Mouse (Mus musculus) limb, embryonic 10.5 days (tissue): ENCODE measurements around the gene Rbfox1. TPM values are rescaled to one million over a fixed set of nuclear protein-coding genes. Genes with fewer than 3 reads are reported as not detected.

Source experiments
- DNase-seq: peaks from one replicate; pipeline ENCODE4 v3.0.0-alpha.2; 2017; ENCODE audit warnings: low spot score
- H3K27ac ChIP-seq: fragments of 300-500 bp; sonication (generic); 2 replicates; pipeline ENCODE4 v1.5.1; 2016; ENCODE audit warnings: mild to moderate bottlenecking
- H3K27me3 ChIP-seq: fragments of 300-500 bp; sonication (generic); 2 replicates; pipeline ENCODE4 v1.6.1; 2016; ENCODE audit warnings: low read depth, mild to moderate bottlenecking; ENCODE audit not compliant: poor library complexity, severe bottlenecking
- H3K36me3 ChIP-seq: fragments of 300-500 bp; sonication (generic); 2 replicates; pipeline ENCODE4 v1.6.1; 2016; ENCODE audit warnings: mild to moderate bottlenecking, moderate library complexity
- H3K4me1 ChIP-seq: fragments of 300-500 bp; sonication (generic); 2 replicates; pipeline ENCODE4 v1.6.1; 2016
- H3K4me3 ChIP-seq: fragments of 300-500 bp; sonication (generic); 2 replicates; pipeline ENCODE4 v1.5.1; 2016; ENCODE audit warnings: mild to moderate bottlenecking, moderate library complexity
- H3K9me3 ChIP-seq: fragments of 300-500 bp; sonication (generic); replicated peaks from 2 replicates; pipeline ENCODE4 v1.6.1; 2016; ENCODE audit warnings: mild to moderate bottlenecking
- WGBS: fragments of 180-500 bp; shearing (Covaris S2); methylation state at CpG from one replicate; pipeline ENCODE4 v1.1.7; 2016; 5-methylcytosine and 5-hydroxymethylcytosine counted together
- polyA plus RNA-seq: library from polyadenylated mRNA; unstranded; fragments of >200 nt; fragmentation: Nextera tagmentation; extraction: Ambion mirVana; gene quantifications from 2 replicates; pipeline ENCODE4 v1.2.1, GENCODE M21; 2016

The Rbfox1 gene
- polyA plus RNA-seq, 1 experiment from 2014 or later: 0.64 TPM

DNA sequence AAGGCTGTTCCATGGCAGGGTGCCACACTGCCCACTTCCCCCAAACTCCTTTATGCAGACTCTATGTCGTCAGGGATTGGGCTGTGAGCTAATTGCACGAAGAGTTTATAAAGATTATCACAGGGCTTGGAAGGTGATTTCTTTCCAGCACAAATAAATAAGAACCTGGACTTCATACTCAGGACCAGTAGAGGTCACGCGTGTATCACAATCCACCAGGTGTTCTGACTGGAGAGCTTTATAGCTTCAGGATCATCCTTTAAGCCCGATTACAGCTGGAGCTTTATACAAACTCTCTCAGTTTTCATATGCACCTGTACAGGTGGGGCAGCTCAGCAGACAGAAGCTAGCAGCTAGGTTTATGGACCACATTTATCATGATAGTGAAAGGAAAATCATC is 623.8 kb downstream of the Rbfox1 start:
- H3K4me3 ChIP-seq: no peak overlapping the region
- 83% methylated on average over 5 of the region's 5 CpGs for WGBS
- H3K27ac ChIP-seq: no peak overlapping the region
- H3K36me3 ChIP-seq: no peaks in the 10 kb centered on the region
- no peaks in the 10 kb centered on the region for H3K27me3 ChIP-seq
- no peaks in the 10 kb centered on the region for H3K4me1 ChIP-seq
- DNase-seq: no peak
- H3K9me3 ChIP-seq: no peaks in the 10 kb centered on the region

DNA sequence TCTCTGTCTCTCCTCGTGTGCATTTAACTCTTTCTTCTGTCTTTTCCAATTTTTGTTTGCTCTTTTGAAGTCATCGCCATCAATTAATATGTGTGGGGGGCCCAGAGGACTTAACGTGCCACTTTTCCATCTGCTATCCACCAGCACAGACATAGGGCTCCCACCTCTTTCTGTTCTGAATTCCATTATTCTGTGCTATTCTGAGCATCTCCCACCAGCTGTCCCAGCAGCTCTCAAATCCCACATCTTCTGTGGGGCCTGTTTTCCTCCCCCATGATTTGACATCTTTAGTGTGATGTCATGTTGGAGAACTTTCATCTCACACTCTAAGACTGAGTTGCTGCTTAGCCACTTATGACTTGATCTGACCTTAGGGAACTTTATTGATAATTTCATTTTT is 634.3 kb downstream of the Rbfox1 start:
- Histone ChIP-seq H3K4me1 (no peaks in the 10 kb centered on the region), H3K4me3 (no peak overlapping the region), H3K27me3 (no peaks in the 10 kb centered on the region), H3K9me3 (no peaks in the 10 kb centered on the region), H3K36me3 (no peaks in the 10 kb centered on the region), H3K27ac (no peak overlapping the region)
- DNase-seq: no peak
- WGBS: 82% methylated on average over 3 of the region's 3 CpGs

DNA sequence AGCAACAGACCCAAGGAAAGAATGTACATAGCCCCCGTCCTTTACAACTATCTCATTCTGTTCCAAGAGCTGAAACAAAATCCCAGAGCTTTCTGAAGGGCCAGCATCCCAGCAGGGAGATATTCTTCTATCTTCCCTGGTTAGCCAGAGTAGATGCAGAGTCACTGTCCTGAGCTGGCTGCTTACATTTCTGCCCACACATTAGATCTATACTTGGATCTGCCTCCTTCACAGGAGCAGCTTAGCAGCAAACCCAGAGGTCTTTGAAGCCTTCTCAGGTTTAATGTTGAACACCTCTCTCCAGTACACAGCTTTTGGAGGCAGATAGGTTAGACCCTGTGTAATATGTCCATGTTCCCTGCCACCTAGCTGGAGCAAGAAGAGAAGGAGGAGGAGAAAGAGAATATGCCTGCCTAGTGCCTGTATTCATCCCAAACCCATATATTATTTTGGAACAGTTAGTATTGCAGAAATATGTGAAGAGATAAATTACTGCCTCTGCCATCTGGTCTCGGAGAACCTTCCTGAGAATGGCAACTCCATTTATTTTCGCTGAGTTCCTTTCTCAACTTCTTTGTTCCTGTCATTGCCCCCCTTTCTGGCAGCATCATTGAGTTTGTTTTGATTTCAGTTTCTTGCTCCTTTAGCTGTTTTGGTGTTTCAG is 640.5 kb downstream of the Rbfox1 start:
- Histone ChIP-seq H3K27ac (no peak overlapping the region), H3K4me3 (no peak overlapping the region), H3K27me3 (no peaks in the 10 kb centered on the region), H3K36me3 (no peaks in the 10 kb centered on the region), H3K4me1 (no peaks in the 10 kb centered on the region), H3K9me3 (no peaks in the 10 kb centered on the region)
- no peak for DNase-seq
- 79% methylated on average over 3 of the region's 3 CpGs for WGBS

DNA sequence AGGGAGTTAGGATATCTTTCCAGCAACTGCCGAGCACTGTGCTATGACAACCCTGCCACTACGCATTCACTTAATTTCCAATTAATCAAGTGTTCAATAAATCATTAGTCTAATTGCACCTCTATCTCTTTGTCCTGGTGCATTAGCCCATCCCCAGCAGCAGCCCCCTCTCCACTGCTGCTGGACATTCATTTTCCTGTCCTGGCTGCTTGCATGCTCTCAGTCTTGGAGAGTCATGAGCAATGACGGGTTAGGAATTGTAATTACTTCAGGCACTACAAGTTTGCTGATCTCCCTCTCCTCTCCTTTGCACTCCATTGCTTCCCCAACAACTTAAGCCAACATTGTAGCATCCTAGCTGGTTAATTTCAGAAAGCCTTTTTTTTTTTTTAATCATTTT is 646.3 kb downstream of the Rbfox1 start:
- Histone ChIP-seq H3K4me1 (no peaks in the 10 kb centered on the region), H3K27ac (no peak overlapping the region), H3K36me3 (no peaks in the 10 kb centered on the region), H3K27me3 (no peaks in the 10 kb centered on the region), H3K9me3 (no peaks in the 10 kb centered on the region), H3K4me3 (no peak overlapping the region)
- DNase-seq: no peak
- 83% methylated on average over 3 of the region's 3 CpGs for WGBS

DNA sequence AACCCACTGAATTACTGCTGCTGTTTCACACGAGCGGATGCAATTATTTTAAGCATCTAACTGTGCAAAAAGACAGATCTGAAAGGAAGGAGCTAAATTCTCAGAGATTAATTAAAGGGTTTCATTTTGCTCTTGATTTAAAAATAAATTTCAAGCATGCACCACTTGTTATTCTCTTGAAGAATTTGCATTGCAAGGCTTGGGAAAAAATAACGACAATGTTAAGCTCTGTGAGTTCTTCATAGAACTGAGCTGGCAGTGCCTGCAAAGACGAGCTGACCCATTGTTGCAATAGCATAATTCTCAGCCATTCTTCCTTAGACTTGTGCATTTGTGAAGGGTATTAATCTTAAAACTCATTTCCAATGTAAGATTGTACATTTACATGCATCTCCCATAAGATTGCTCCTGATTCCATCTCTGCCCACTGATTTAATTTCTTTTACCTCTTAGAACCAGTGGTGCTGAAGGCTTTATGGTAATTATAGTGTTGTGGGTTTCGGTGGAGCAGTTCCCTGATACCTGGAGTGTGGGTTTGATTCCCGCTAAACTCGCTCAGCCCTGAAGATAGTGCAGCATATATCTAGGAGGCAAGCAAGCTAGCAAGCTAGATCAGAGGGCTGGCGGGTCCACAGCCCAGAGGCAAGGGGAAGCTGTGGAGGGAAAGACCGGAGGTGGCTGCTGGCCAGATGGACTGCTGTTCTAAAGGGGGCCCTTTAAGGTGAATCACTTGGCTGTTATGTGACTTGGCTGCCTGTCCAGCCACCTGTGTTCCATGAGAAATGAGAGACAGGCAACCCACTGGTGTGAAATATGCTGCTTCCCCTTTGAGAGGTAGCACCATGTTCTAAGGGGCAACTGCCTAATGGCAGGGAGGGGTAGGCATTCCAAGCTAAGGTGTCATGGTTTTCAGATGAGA is 647.2 kb downstream of the Rbfox1 start:
- 87% methylated on average over 9 of the region's 9 CpGs for WGBS
- Histone ChIP-seq H3K4me3 (no peak overlapping the region), H3K4me1 (no peaks in the 10 kb centered on the region), H3K36me3 (no peaks in the 10 kb centered on the region), H3K27me3 (no peaks in the 10 kb centered on the region), H3K27ac (no peak overlapping the region), H3K9me3 (no peaks in the 10 kb centered on the region)
- no peak for DNase-seq

DNA sequence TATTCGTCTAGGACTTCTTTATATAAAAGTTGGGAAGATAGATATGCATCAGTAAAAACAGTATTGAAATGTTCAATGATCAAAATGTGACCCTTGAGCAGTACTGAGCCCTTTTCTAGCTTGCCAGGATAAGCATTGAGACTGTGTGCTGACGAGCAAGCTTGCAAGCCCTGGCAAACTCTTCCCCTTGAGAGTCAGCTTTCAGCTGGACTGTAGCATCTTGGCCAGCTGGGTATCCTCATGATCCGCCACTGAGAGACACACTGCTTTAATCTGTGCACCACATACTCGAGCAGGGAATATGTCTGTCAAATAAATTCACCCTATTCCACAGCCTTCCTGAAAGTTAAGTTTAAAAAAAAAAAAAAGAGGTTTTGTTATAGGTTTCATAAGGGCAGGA is 670.6 kb downstream of the Rbfox1 start:
- Histone ChIP-seq H3K36me3 (no peaks in the 10 kb centered on the region), H3K4me3 (no peak overlapping the region), H3K4me1 (no peaks in the 10 kb centered on the region), H3K27me3 (no peaks in the 10 kb centered on the region), H3K9me3 (no peaks in the 10 kb centered on the region), H3K27ac (no peak overlapping the region)
- no peak for DNase-seq
- 66% methylated on average over 4 of the region's 4 CpGs for WGBS

DNA sequence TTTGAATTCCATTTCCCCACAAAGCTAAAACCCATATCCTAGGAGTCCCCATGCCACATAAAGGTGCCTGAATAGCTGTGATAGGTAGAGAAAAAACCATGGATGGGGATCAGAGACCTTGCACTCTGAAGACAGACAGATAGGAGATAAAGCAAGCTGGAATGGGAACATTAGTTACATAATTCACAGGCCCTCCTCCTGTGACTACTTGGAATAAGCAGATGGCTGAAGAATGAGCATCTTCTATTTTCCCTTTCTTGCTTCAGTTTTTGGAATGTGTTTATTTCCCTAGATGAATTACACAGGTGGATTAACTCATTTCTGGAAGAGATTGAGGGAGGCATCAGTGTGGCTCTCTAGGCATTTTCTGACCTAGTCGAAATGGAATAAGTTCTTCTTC is 672.6 kb downstream of the Rbfox1 start:
- WGBS: 89% methylated on average over 1 of the region's 1 CpGs
- H3K27ac ChIP-seq: no peak overlapping the region
- H3K9me3 ChIP-seq: no peaks in the 10 kb centered on the region
- DNase-seq: no peak
- H3K4me3 ChIP-seq: no peak overlapping the region
- no peaks in the 10 kb centered on the region for H3K27me3 ChIP-seq
- H3K4me1 ChIP-seq: no peaks in the 10 kb centered on the region
- H3K36me3 ChIP-seq: no peaks in the 10 kb centered on the region

DNA sequence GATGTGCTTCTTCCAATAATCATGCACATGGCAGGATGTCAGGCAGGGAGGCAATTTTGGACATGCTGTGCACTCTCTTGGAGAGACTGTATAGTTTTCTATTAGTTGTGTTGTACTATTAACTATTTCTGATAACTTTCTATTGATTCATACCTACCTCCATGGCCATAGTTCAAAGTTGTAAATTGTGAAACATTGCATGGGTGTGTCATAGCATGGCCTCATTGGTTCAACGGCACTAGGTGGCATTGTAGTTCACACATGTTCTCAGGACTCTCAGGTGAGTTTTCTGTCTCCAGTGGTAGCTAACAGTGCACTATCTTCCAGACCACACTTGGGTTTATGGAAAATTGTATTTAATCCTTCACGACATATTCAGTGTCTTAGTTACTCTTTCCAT is 699.5 kb downstream of the Rbfox1 start:
- Histone ChIP-seq H3K9me3 (no peaks in the 10 kb centered on the region), H3K27me3 (no peaks in the 10 kb centered on the region), H3K4me3 (no peak overlapping the region), H3K27ac (no peak overlapping the region), H3K4me1 (no peaks in the 10 kb centered on the region), H3K36me3 (no peaks in the 10 kb centered on the region)
- WGBS: 93% methylated on average over 2 of the region's 2 CpGs
- no peak for DNase-seq

DNA sequence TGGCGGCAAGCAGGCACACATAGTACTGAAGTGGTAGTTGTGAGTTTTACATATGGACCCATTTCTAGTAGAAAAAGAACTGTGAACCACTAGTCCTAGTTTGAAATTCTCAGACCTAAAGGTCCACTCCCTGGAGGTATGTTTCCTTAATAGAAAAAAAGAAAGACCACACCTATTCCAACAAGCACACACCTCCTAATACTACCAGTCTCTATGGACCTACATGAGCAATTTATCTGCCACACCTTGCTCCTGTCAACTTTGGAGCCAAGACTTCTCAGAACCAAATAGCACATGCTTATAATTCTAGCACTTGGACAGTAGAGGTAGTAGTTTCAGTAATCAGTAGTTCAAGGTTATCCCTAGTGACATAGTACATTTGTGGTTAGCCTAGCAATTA is 700.0 kb downstream of the Rbfox1 start:
- 100% methylated on average over 1 of the region's 1 CpGs for WGBS
- no peak overlapping the region for H3K27ac ChIP-seq
- H3K4me1 ChIP-seq: no peaks in the 10 kb centered on the region
- DNase-seq: no peak
- no peaks in the 10 kb centered on the region for H3K9me3 ChIP-seq
- no peaks in the 10 kb centered on the region for H3K27me3 ChIP-seq
- no peak overlapping the region for H3K4me3 ChIP-seq
- no peaks in the 10 kb centered on the region for H3K36me3 ChIP-seq

DNA sequence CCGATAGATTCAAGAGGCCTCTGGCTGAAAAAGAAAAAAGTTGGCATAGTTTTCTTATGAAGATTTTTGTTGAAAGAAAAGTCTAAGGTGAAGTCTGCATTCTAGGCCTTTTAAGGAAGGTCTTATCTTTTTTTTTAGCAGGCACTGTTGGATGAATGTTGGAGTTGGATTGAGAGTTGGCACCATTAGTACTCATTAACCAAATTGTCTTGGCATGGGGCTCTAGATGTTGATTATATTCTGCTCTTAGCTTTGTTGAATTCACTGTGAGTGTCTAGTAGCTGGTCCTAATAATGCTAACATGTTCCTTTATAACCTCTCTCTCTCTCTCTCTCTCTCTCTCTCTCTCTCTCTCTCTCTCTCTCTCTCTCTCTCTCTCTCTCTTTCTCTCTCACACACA is 731.4 kb downstream of the Rbfox1 start:
- WGBS: 81% methylated on average over 1 of the region's 1 CpGs
- Histone ChIP-seq H3K27me3 (no peaks in the 10 kb centered on the region), H3K4me1 (no peaks in the 10 kb centered on the region), H3K4me3 (no peak overlapping the region), H3K27ac (no peak overlapping the region), H3K36me3 (no peaks in the 10 kb centered on the region), H3K9me3 (no peaks in the 10 kb centered on the region)
- no peak for DNase-seq

DNA sequence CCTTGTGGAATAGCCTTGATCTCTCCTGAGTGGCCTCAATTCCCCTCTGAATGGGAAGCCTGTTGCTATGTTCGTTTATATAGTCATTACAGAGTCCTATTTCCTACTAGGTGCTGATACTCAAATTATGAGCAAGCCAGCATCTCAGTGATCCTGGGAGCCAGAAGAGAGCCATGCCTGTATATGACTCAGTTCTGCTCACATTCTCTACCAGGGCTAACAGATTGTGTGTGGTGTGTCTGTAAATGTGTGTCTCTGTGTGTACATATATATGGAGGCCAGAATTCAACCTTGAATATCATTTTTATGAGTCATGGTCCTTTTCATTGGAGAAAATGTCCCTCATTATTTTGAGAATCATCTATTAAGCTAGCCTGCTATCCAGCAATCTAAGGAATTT is 755.2 kb downstream of the Rbfox1 start:
- Histone ChIP-seq H3K27ac (no peak overlapping the region), H3K27me3 (no peaks in the 10 kb centered on the region), H3K4me1 (no peaks in the 10 kb centered on the region), H3K36me3 (no peaks in the 10 kb centered on the region), H3K9me3 (no peaks in the 10 kb centered on the region), H3K4me3 (no peak overlapping the region)
- WGBS: 69% methylated on average over 1 of the region's 1 CpGs
- DNase-seq: no peak

DNA sequence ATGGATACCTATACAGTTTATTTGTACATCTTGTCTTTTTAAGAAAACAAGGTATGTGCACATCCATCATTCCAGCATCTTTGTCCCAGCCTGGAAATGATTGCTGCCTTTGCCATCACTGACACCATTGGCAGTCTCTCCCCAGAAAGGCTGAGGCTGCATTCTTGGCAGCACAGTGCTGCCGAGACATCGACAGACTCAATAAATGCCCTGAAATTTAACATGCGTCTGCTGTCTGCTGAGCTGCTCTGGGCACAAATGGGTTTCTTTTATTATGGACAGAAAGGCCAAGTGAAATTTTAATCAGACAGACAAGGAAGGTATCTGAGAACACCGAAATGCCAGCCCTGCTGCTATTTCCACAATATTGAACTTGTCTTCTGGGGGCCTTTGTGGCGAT is 761.8 kb downstream of the Rbfox1 start:
- no peak overlapping the region for H3K4me3 ChIP-seq
- H3K4me1 ChIP-seq: no peaks in the 10 kb centered on the region
- no peaks in the 10 kb centered on the region for H3K27me3 ChIP-seq
- no peak for DNase-seq
- no peak overlapping the region for H3K27ac ChIP-seq
- no peaks in the 10 kb centered on the region for H3K9me3 ChIP-seq
- H3K36me3 ChIP-seq: no peaks in the 10 kb centered on the region
- WGBS: 91% methylated on average over 5 of the region's 5 CpGs

DNA sequence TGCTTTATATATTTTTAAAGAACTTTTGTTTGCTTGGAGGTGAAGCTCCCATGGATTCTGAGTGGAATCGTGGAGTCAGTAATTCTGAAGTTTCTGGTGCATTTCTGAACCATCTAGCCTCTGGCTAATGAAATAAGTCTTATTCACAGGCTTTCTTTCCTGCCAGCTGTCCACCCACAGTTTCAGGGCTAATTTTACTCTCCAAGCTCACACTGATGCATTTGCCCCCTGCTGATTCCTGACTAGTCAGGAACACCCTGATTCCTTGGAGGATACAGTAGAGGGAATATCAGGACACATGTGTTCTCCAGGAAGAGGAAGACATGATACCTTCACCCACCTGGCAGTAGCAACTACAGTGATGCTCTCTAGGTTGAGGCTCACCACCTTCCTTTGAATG is 763.6 kb downstream of the Rbfox1 start:
- no peak overlapping the region for H3K27ac ChIP-seq
- no peak overlapping the region for H3K4me3 ChIP-seq
- 91% methylated on average over 1 of the region's 1 CpGs for WGBS
- H3K27me3 ChIP-seq: no peaks in the 10 kb centered on the region
- H3K9me3 ChIP-seq: no peaks in the 10 kb centered on the region
- no peak for DNase-seq
- no peaks in the 10 kb centered on the region for H3K36me3 ChIP-seq
- no peaks in the 10 kb centered on the region for H3K4me1 ChIP-seq
